Mouse (Mus musculus): ENCODE results near the gene Ints5.
A peak's percentile ranks its signal among the peaks of the same experiment; 100 is the strongest.

DNA sequence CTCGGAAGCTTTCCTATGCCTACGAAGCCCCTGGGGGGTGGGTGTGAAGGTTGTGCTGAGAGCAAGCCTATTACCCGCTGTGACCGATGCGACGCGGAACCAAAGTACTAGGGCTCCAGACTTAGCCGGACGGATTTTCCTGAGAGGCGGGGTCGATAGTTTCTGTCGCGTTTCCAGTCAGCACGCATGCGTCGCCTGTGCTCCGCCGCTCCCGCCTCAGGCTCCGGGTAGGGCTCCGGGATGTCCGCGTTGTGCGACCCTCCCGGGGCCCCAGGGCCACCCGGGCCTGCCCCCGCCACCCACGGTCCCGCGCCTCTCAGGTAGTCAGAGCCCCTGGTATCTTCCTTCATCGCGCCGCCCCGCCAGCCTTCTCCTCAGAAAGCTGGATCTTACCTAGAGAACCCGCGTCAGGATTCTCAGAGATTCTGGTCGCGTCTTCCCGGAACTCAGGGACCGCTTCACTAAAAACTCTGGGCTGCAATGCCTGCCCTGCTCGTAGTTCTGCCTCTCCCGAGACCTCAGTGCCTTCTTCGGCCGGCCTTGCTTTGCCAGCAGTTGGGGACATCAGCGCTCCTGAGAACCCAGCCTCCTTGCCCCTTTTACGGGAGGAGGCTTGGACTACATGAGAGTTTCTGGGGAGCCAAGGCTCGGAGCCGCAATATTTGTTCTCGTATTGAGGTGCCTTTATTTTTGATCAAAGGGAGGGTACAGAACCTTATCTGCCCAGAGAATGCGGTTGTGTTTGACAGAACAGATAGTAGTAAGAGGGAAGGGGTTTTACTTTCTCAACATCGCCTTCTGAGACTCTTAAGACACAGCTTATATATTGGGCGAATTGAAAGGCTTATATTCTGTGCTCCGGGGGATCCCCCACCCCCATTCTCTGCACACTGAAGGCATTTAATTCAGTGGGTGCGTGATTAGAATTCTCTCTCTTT, at the start of gene Ints5:
- TF ChIP-seq CTCF (IDR thresholded peaks at IDR 0.05; ENCODE audit: low read depth, low read length): no peak
- TF ChIP-seq POLR2A (IDR thresholded peaks at IDR 0.05; ENCODE audit: extremely low read depth, insufficient read depth, low read length): peak; percentile 82

Measured in liver, adult 2 months (tissue).